Mouse (Mus musculus) stomach, postnatal 0 days (tissue): ENCODE data around the gene Sel1l3.

Source experiments
- CTCF ChIP-seq: IDR thresholded peaks from 2 replicates; pipeline ENCODE4 v1.5.1; 2016; ENCODE audit warnings: antibody characterized with exemption, low read depth, mild to moderate bottlenecking, moderate library complexity
- EP300 ChIP-seq: optimal IDR thresholded peaks from 2 replicates; pipeline ENCODE3; 2016; ENCODE audit warnings: antibody characterized with exemption

GRCm38 (mm10) chr5:53175195-53175594, 38.5 kb downstream of the Sel1l3 start:
- TF ChIP-seq CTCF (no peak), EP300 (no peak)
